Mouse (Mus musculus) liver (tissue): ENCODE results near the gene Fat4.

Experiments used
- DNase-seq: peaks from one replicate; pipeline ENCODE4 v3.0.0-alpha.2; 2020; ENCODE audit warnings: mixed read lengths

Fat4 gene

GRCm38 (mm10) chr3:38886890-38887355 lies at the start of gene Fat4:
Gene Fat4 (plus strand): TSS chr3:38886940.
- DNase-seq: no peak

- no peak for DNase-seq
Measured at GRCm38 (mm10) chr3:38839438-38839837, 47.3 kb upstream of the Fat4 start.

GRCm38 (mm10) chr3:38843000-38843538 lies 43.7 kb upstream of the Fat4 start:
- no peak for DNase-seq

DNA sequence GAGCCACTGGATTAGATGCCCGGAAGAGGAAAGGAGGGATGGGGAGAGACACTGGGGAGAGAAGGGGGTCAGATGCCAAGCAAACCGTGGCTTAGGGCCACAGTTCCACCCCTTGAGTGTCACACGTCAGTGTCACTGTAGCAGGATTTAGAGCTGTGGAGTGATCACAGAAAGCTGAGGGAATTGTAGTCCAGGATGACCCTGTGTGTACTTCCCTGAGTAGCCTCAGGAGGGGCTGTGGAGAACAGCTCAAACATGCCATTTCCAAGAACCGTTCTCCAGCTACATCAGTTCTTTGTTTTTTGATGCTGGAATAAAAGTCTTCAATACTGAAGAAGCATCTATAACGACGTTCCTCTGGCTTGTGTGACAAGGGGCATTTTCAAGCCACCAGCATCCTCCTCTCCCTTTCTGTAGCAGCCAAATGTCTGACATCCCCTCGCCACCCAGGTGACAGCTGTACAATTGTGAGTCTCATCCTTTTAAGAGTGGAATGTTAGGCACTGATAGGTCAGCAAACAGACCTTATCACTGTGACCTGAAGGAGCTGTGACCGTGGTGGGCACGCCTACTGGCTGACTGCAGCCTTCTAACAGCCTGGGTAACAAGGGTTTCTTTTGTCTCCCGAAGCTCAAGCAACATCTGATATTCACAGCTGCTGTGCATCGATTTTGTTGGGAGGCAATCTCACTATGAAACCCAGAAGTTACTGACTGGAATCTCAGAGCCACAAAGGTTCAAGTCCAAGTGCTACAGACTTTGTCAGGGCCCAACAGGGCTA lies 39.9 kb upstream of the Fat4 start:
- no peak for DNase-seq

- no peak for DNase-seq
Measured at GRCm38 (mm10) chr3:38849077-38849476, 37.7 kb upstream of the Fat4 start.

GRCm38 (mm10) chr3:38849536-38849935 lies 37.2 kb upstream of the Fat4 start:
- peak; percentile 5 for DNase-seq

DNA sequence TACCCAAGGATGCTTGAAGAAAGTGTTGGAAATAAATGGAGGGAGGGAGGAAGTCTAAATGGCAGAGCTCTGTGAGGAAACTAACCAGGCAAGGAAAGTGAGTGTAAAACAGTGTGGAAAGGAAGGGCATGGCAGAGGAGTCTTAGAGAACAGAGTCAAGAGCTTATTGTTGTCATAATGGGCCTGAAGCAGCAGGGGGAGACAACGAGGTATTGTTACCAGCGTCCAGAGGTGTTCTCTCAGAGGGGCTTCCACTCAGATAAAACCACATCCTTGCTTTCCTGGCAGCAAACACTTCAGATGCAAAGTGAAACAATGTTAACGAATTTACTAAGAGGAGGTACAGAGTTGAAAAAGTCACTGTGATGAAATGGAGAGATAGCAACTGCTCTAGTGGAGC lies 33.1 kb upstream of the Fat4 start:
- DNase-seq: no peak

GRCm38 (mm10) chr3:38860683-38861082 lies 26.1 kb upstream of the Fat4 start:
- DNase-seq: no peak

- no peak for DNase-seq
Measured at GRCm38 (mm10) chr3:38871291-38871690, 15.4 kb upstream of the Fat4 start.

- DNase-seq: no peak
Measured at GRCm38 (mm10) chr3:38875872-38876271, 10.9 kb upstream of the Fat4 start.

- no peak for DNase-seq
Measured at GRCm38 (mm10) chr3:38876706-38877105, 10.0 kb upstream of the Fat4 start.

- DNase-seq: no peak
Measured at GRCm38 (mm10) chr3:38882778-38883177, 4.0 kb upstream of the Fat4 start.

- DNase-seq: no peak
Measured at GRCm38 (mm10) chr3:38883676-38884075, 3.1 kb upstream of the Fat4 start.

DNA sequence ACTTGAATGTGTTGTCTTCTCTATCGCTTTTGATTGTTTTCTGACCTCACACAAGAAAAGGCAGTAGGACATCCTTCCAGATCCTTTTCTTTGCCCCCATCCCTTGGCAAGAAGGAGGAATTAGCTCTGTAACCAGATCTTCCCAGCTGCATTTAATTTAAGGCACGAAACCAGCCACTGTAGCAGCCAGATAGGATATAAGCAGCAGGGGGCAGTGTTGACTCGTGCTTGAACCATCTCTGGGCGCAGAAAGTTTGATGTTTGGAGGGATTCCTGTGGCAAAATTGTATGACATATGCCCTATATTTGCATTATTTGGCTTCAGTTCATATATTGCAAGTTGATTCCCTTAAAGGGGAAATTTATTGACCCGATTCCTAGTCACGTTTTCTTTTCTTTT lies 2.5 kb upstream of the Fat4 start:
- peak; percentile 60 for DNase-seq

DNA sequence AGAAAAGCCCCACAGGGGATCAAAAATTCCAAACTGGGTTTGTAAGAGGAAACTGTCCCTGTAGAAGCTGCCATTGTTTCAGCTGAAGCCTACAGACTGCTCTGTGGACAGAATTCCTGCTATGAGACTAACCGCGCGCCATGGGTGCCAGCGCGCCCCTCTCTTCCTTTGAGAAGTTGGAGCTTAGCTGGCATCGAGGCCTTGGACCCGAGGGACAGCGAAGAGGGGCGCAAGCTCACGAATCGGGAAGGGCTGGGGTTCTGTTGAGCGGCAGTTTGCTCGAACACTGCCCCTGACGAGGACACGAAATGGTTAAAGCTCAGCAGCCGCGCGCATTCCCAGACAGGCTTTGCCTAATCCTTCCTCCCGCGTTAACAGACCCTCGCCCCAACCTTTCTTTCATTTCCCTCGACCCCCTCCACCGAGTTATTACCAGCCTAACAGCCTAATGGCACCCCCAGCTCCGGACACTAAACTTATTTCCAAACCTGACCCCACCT lies 1.8 kb upstream of the Fat4 start:
- DNase-seq: no peak

DNA sequence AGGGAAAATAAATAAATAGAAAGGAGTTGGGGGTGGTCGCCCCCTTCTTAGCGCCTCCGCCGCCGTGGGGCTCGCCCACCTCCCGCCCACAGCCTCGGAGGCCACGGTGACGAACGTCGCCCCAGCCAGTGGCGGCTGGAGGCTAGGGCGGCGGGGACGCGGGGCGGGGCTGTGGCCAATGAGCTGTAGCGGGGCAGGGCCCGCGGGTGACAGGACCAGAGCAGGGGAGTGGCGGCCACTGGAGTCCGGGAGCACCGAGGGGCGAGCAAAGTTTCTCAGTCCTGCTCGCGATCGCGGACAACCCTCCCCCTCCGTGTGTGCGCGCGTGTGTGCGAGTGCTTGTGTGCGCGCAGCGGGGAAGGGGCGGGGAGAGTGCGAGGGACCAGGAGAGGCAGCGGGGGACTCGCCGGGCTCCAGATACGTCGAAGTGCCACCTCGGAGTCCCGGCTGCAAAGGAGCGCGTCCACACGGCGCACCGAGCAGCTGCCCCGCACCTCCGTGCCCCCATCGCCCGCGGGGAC lies 1.2 kb upstream of the Fat4 start:
- peak; percentile 72 for DNase-seq

DNA sequence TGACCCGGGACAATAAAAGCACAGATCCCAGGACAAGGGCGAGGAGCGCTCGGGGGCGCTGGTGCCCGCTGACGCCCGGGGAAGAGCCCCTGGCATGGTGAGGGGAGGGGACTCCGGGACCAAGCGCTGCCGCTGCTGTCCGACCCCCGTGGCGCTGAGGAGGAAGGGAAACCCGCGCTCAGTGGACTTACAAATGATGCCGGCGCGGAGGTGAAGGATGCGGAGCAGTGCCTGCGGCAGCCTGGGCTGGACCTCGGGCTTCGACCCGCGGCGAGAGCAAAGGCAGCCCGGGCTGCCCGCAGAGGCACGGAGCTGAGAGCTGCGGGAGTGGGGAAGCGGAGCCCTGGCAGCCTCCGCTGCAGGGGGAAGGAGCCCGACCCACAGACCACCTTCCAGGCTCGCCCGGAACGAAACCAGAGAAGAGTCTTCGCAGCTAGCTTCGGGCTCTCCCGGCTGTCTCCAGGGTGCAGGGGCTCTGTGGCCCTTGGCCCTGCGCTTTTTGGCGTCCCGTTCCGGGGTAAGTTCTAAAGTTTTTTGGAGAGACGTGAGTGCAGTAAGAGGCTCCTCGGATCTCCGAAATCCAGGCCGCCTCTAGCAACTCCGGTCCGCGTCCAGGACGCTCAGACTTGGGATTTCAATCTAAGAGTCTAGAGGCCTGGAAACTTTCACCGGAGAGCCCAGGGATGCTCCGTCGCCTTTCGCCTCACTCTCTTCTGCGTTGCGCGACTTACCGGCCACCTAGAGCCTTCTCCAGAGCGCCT lies 499 bp upstream of the Fat4 start:
- DNase-seq: no peak

DNA sequence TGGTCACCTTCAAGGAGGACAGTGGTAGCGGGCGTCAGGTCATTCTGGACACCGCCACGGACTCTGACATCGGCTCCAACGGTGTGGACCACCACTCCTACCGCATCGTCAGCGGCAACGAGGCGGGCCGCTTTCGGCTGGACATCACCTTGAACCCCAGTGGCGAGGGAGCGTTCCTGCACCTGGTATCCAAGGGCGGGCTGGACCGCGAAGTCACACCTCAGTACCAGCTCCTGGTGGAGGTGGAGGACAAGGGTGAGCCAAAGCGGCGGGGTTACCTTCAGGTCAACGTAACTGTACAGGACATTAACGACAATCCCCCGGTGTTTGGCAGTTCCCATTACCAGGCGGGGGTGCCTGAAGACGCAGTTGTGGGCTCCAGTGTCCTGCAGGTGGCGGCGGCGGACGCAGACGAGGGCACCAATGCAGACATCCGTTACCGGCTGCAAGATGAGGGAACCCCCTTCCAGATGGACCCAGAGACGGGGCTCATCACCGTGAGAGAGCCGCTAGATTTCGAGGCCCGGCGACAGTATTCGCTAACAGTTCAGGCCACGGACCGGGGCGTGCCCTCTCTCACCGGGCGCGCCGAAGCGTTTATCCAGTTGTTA lies 746 bp downstream of the Fat4 start:
- peak; percentile 38 for DNase-seq

DNA sequence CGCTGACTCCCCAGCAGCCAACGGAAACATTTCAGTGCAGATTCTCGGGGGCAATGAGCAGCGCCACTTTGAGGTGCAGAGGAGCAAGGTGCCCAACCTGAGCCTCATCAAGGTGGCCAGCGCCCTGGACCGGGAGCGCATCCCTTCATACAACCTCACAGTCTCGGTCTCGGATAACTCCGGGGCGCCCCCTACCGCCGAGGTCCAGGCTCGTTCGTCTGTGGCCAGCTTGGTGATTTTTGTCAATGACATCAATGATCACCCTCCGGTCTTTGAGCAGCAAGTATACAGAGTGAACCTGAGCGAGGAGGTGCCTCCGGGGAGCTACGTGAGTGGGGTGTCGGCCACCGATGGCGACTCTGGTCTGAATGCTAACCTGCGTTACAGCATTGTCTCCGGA lies 1.4 kb downstream of the Fat4 start:
- peak; percentile 46 for DNase-seq

DNA sequence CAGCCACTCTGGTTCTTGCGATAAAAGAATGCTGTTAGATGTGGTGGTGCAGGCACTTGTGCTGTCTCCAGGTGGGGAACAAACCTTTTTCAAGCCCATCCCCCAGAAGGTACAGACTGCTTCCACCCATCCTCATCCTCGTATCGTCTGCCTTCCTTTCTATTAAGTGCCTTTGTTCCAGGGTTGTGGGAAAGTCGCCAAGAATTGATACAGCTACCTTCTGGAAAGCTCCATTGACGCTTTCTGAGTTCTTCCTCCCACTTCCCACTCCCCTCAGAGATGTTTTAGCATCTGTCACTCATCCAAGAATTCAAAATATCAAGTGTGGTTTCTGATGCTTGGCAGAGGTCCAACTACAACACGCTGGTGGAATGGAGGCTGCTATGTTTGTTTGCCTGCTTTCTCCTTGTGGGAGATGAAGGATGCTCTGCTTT lies 6.1 kb downstream of the Fat4 start:
- DNase-seq: no peak

DNA sequence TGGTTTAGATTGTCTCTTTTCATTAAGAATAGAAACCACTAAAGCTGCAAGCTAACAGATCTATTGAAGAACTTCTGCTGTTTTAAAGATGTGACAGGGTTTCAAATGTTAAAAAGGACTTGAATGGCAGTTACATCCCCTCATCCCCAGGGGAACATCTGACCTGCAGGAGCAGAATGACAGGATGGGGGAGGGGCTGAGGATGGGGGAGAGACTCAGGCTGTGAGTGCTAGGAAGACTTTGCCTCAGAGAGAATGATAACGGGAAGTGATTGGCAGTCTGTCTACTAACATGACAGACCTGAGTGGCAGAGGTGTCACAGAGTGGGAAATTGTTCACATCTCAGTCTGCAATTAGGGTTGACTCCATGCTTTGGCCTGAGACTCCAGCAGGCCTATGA lies 14.1 kb downstream of the Fat4 start:
- DNase-seq: no peak

GRCm38 (mm10) chr3:38906832-38907231 lies 20.1 kb downstream of the Fat4 start:
- no peak for DNase-seq
